Mouse (Mus musculus) 3T3-L1 (cell line): ENCODE measurements at regions not wholly inside any gene's neighbourhood (a gene's known extent, or its start where the extent isn't known, plus 50 kb on each side); places are given as distances from the start of the nearest gene placed in this dataset.
A peak's percentile ranks its signal among the peaks of the same experiment; 100 is the strongest.

Experiments used
- DNase-seq: peaks from one replicate; pipeline ENCODE4 v3.0.0-alpha.2; 2015; ENCODE audit warnings: low read depth, low spot score

- no peak for DNase-seq
Measured at GRCm38 (mm10) chr2:128368534-128369273, 222.3 kb upstream of the Spdye4c start.

GRCm38 (mm10) chr2:128370821-128371220 lies 220.2 kb upstream of the Spdye4c start:
- DNase-seq, result no peak

GRCm38 (mm10) chr2:128372204-128372603 lies 218.8 kb upstream of the Spdye4c start:
- DNase-seq, result no peak

DNA sequence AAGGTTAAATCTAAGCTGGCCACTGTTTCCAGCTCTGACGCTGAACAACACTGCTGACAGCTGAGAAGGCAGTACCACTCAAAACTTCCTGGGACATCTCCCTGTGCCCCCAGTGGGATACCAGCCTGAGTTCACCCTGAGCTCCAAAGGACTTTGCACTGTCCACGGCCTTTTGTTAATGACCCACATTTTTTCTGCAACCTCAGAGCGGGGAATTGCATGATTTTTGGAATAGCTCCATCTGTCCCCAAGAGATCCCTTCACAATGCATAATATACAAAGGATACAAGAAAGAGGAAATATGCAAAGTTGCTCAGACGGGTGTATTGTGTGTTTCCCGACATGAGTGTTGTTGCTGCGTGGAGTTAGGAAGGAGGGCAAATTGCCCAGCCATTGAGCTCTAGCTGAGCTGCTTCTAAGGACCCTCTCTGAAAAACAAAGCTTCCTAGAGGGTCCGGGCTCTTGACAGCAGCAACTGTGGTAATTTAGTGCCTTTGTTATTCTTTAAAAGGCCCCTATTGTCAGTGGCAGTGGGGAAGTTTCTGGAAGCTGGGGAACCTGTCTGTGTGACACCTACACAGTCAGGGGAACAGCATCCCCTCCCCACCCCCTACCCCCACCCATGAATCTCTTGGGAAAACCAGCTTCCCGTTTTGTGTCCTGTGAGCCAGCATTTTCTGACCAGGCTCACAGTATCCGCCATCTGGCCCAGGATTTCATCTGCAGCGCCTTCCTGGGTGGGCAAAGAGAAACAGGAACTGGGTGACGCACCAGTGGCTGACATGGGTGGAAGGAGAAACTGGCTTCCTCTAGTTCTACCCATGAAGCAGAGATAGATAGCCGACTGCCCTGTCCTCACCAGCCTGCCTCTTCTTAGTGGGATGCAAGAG lies 217.4 kb upstream of the Spdye4c start:
- no peak for DNase-seq

DNA sequence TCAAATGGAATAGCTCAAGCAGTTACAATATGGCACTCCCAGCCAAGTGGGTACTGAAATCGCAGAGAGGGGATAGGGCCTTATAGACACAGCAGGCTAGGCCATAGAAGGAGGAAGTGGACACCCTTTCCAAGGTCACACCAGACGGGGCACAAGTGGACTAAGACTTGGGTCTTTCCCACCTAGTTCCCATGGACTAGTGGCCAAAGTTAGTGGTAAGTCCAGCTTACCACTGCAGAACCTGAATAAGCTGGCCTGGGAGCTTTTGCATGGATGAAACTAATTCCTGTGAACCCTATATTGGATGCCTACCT lies 216.8 kb upstream of the Spdye4c start:
- no peak for DNase-seq

- DNase-seq, result peak; percentile 93
Measured at GRCm38 (mm10) chr2:128374926-128375325, 216.1 kb upstream of the Spdye4c start.

- no peak for DNase-seq
Measured at GRCm38 (mm10) chr2:128375827-128376226, 215.2 kb upstream of the Spdye4c start.

- no peak for DNase-seq
Measured at GRCm38 (mm10) chr2:128377176-128377575, 213.8 kb upstream of the Spdye4c start.

- DNase-seq, result no peak
Measured at GRCm38 (mm10) chr2:128377680-128378079, 213.3 kb upstream of the Spdye4c start.

GRCm38 (mm10) chr2:128378456-128378855 lies 212.6 kb upstream of the Spdye4c start:
- no peak for DNase-seq

GRCm38 (mm10) chr2:128379151-128379550 lies 211.9 kb upstream of the Spdye4c start:
- no peak for DNase-seq

GRCm38 (mm10) chr2:128379554-128379953 lies 211.5 kb upstream of the Spdye4c start:
- DNase-seq, result peak; percentile 58

- DNase-seq, result peak; percentile 81
Measured at GRCm38 (mm10) chr2:128380581-128380980, 210.4 kb upstream of the Spdye4c start.

DNA sequence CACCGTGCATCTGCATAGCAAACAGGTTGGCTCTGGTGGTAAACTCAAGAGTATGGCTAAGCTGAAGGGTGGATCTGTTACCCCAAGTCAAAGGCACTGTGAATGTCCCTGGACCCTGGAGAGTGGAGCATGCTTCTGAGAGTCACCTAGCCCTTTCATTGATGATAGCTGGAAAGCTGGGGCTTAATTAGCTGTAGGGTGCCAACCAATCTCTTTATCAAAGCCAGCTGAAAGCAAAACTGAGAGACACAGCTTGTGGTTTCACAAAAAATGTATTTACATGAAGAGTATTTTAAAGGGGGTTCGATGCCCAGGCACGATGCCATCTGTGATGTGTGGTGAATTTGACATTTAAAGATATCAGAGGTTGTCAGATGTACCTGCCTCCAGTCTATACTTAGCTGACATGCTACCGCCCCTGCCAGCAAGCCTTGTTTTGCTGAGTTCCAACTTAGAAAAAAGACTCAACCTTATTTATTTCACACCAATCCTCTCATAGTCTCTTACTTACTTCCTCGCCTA lies 209.3 kb upstream of the Spdye4c start:
- DNase-seq, result no peak

GRCm38 (mm10) chr2:128382473-128382872 lies 208.5 kb upstream of the Spdye4c start:
- DNase-seq, result peak; percentile 70

DNA sequence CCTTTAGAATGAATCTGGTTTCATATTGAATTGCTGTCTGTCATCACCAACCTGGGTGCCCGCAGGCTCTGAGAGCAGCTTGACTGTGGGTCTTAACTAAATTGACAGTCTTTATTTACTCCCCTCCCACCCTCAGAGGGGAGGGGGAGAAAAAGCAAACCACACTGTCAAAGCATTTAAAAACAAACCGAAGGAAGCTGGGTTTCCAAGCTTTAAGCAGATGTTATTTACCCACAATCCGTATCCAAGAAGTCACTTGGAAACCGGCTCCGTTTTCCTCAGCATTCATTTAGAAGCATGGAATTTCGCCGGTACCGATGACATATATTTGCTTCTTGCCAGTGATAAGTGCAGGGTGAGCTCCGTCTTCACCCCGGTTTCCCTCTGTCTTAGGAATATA lies 206.4 kb upstream of the Spdye4c start:
- DNase-seq, result no peak

- no peak for DNase-seq
Measured at GRCm38 (mm10) chr2:128386846-128387621, 204.0 kb upstream of the Spdye4c start.

- DNase-seq, result no peak
Measured at GRCm38 (mm10) chr2:128387851-128388471, 203.0 kb upstream of the Spdye4c start.

- DNase-seq, result peak; percentile 61
Measured at GRCm38 (mm10) chr2:128388883-128389470, 202.0 kb upstream of the Spdye4c start.

- DNase-seq, result no peak
Measured at GRCm38 (mm10) chr2:128392344-128392743, 198.7 kb upstream of the Spdye4c start.

- DNase-seq, result no peak
Measured at GRCm38 (mm10) chr2:128393401-128393800, 197.6 kb upstream of the Spdye4c start.
